Mouse (Mus musculus) liver, embryonic 16.5 days (tissue): ENCODE measurements around the gene Trim39. TPM values are rescaled to one million over a fixed set of nuclear protein-coding genes. Genes with fewer than 3 reads are reported as not detected.
"Not testable (repeated sequence)": the region's sequence is repeated elsewhere in the genome, so short reads cannot be mapped to it uniquely, and the experiment has no call there.

Experiments
- ATAC-seq: fragments of 200-750 bp; cut with Nextera tagmentation; 2 replicates; pipeline ENCODE4 v1.8.0; 2017; ENCODE audit warnings: low read depth, mild to moderate bottlenecking, moderate number of reproducible peaks, moderate library complexity
- H3K27ac ChIP-seq: fragments of 300-500 bp; sonication (generic); 2 replicates; pipeline ENCODE4 v1.5.1; 2014; ENCODE audit warnings: mild to moderate bottlenecking, low read length
- H3K27me3 ChIP-seq: fragments of 300-500 bp; sonication (generic); 2 replicates; pipeline ENCODE4 v1.6.1; 2014; ENCODE audit warnings: low read depth, low read length, mixed read lengths; ENCODE audit not compliant: control insufficient read depth, insufficient read depth
- H3K36me3 ChIP-seq: fragments of 300-500 bp; sonication (generic); 2 replicates; pipeline ENCODE4 v1.6.1; 2014; ENCODE audit warnings: mild to moderate bottlenecking; ENCODE audit not compliant: control insufficient read depth, insufficient read depth
- H3K4me1 ChIP-seq: fragments of 300-500 bp; sonication (generic); 2 replicates; pipeline ENCODE4 v1.6.1; 2014; ENCODE audit warnings: low read depth, low read length, mixed read lengths; ENCODE audit not compliant: control insufficient read depth
- H3K4me2 ChIP-seq: fragments of 300-500 bp; sonication (generic); 2 replicates; pipeline ENCODE4 v1.6.1; 2014; ENCODE audit warnings: low read depth, low read length, mixed read lengths
- H3K4me3 ChIP-seq: fragments of 300-500 bp; sonication (generic); 2 replicates; pipeline ENCODE4 v1.5.1; 2014; ENCODE audit warnings: low read depth, mild to moderate bottlenecking, low read length
- H3K9ac ChIP-seq: fragments of 300-500 bp; sonication (generic); 2 replicates; pipeline ENCODE4 v1.6.1; 2014; ENCODE audit warnings: low read depth, low read length
- H3K9me3 ChIP-seq: fragments of 300-500 bp; sonication (generic); replicated peaks from 2 replicates; pipeline ENCODE4 v1.6.1; 2016; ENCODE audit warnings: low read length; ENCODE audit not compliant: control insufficient read depth
- WGBS: fragments of 180-500 bp; shearing (Covaris S2); extraction: QIAGEN DNeasy Blood & Tissue Kit; methylation state at CpG from one replicate; pipeline ENCODE4 v1.1.7; 2014; ENCODE audit not compliant: insufficient replicate concordance; 5-methylcytosine and 5-hydroxymethylcytosine counted together
- polyA plus RNA-seq: library from polyadenylated mRNA; unstranded; fragments of >200 nt; fragmentation: Nextera tagmentation; extraction: Ambion mirVana; gene quantifications from 2 replicates; pipeline ENCODE4 v1.2.1, GENCODE M21; 2015

Gene Trim39
- polyA plus RNA-seq: 4.6 and 5.0 TPM in 2 replicates

- Histone ChIP-seq H3K27ac (peak within 1 kb of the TSS; percentile 85), H3K4me3 (peak within 1 kb of the TSS; percentile 92), H3K36me3 (peaks cover 6% of the 10 kb centered on the region), H3K27me3 (no peaks in the 10 kb centered on the region), H3K9me3 (no peaks in the 10 kb centered on the region), H3K4me2 (peak within 1 kb of the TSS; percentile 96), H3K9ac (peak within 1 kb of the TSS; percentile 94), H3K4me1 (peaks cover 26% of the 10 kb centered on the region)
- ATAC-seq: peak; percentile 78
- 1% methylated on average over 43 of the region's 43 CpGs for WGBS
These were observed at the start of gene Trim39 for GRCm38 (mm10) chr17:36271586-36272256. TSS of gene Trim39 (minus strand) at chr17:36272247.

- WGBS: 26% methylated on average over 5 of the region's 5 CpGs
- no peak for ATAC-seq
- Histone ChIP-seq H3K9ac (no peak overlapping the region), H3K36me3 (no peaks in the 10 kb centered on the region), H3K4me1 (no peaks in the 10 kb centered on the region; the same call in 1 of the 2 replicates), H3K4me3 (peak overlapping the region; percentile 58), H3K27me3 (peaks cover 3% of the 10 kb centered on the region; the same call in 1 of the 2 replicates), H3K27ac (no peak overlapping the region), H3K9me3 (no peaks in the 10 kb centered on the region), H3K4me2 (peak overlapping the region; percentile 80)
These were observed 43.7 kb upstream of the Trim39 start for GRCm38 (mm10) chr17:36315689-36316253.

- H3K4me1 ChIP-seq: no peaks in the 10 kb centered on the region; the same call in 1 of the 2 replicates
- peaks cover 3% of the 10 kb centered on the region; the same call in 1 of the 2 replicates for H3K27me3 ChIP-seq
- peak overlapping the region; percentile 58 for H3K4me3 ChIP-seq
- ATAC-seq: no peak
- no peaks in the 10 kb centered on the region for H3K36me3 ChIP-seq
- under 1% methylated on average over 19 of the region's 19 CpGs for WGBS
- peak overlapping the region; percentile 33; the same call in 1 of the 2 replicates for H3K9ac ChIP-seq
- H3K4me2 ChIP-seq: peak overlapping the region; percentile 80
- no peak overlapping the region for H3K27ac ChIP-seq
- no peaks in the 10 kb centered on the region for H3K9me3 ChIP-seq
These were observed 43.1 kb upstream of the Trim39 start for GRCm38 (mm10) chr17:36315041-36315688.

GRCm38 (mm10) chr17:36314511-36314910 is 42.5 kb upstream of the Trim39 start:
- no peaks in the 10 kb centered on the region for H3K9me3 ChIP-seq
- WGBS: 6% methylated on average over 9 of the region's 9 CpGs
- H3K4me3 ChIP-seq: peak overlapping the region; percentile 58

GRCm38 (mm10) chr17:36309293-36309692 is 37.2 kb upstream of the Trim39 start:
- no peaks in the 10 kb centered on the region for H3K9me3 ChIP-seq
- H3K36me3 ChIP-seq: no peaks in the 10 kb centered on the region
- 29% methylated on average over 1 of the region's 1 CpGs for WGBS
- H3K27ac ChIP-seq: no peak overlapping the region
- no peaks in the 10 kb centered on the region for H3K27me3 ChIP-seq
- no peaks in the 10 kb centered on the region for H3K4me1 ChIP-seq
- ATAC-seq: no peak
- H3K9ac ChIP-seq: no peak overlapping the region
- H3K4me3 ChIP-seq: no peak overlapping the region
- H3K4me2 ChIP-seq: no peak overlapping the region

More at GRCm38 (mm10) chr17:36314511-36314910, 42.5 kb upstream of the Trim39 start:
- Histone ChIP-seq H3K4me1 (no peaks in the 10 kb centered on the region; the same call in 1 of the 2 replicates), H3K27ac (no peak overlapping the region), H3K27me3 (peaks cover 3% of the 10 kb centered on the region; the same call in 1 of the 2 replicates), H3K4me2 (peak overlapping the region; percentile 80), H3K9ac (no peak overlapping the region), H3K36me3 (no peaks in the 10 kb centered on the region)
- no peak for ATAC-seq

GRCm38 (mm10) chr17:36308855-36309254 is 36.8 kb upstream of the Trim39 start:
- not testable (repeated sequence) for H3K9ac ChIP-seq, ATAC-seq, H3K36me3 ChIP-seq, H3K27ac ChIP-seq, H3K4me1 ChIP-seq, H3K4me3 ChIP-seq, H3K4me2 ChIP-seq, H3K27me3 ChIP-seq, H3K9me3 ChIP-seq
- 1% methylated on average over 3 of the region's 3 CpGs for WGBS

- H3K4me2 ChIP-seq: no peak within 1 kb of the TSS
- no peaks in the 10 kb centered on the region for H3K27me3 ChIP-seq
- no peak for ATAC-seq
- no peak within 1 kb of the TSS for H3K4me3 ChIP-seq
- no peaks in the 10 kb centered on the region for H3K9me3 ChIP-seq
- WGBS: 59% methylated on average over 2 of the region's 2 CpGs
- H3K9ac ChIP-seq: no peak within 1 kb of the TSS
- no peak within 1 kb of the TSS for H3K27ac ChIP-seq
- no peaks in the 10 kb centered on the region for H3K4me1 ChIP-seq
- H3K36me3 ChIP-seq: no peaks in the 10 kb centered on the region
These were observed 14.3 kb upstream of the Trim39 start, which contains the start of gene H2-M10.2 for GRCm38 (mm10) chr17:36286390-36286789. TSS of gene H2-M10.2 (minus strand) at chr17:36286490.

GRCm38 (mm10) chr17:36281521-36282245 is 9.6 kb upstream of the Trim39 start:
- H3K36me3 ChIP-seq: peaks cover 5% of the 10 kb centered on the region
- no peak overlapping the region for H3K9ac ChIP-seq
- H3K4me2 ChIP-seq: no peak overlapping the region
- no peaks in the 10 kb centered on the region for H3K9me3 ChIP-seq
- 76% methylated on average over 4 of the region's 4 CpGs for WGBS
- no peak for ATAC-seq
- H3K4me3 ChIP-seq: no peak overlapping the region
- H3K4me1 ChIP-seq: no peaks in the 10 kb centered on the region
- H3K27ac ChIP-seq: no peak overlapping the region
- no peaks in the 10 kb centered on the region for H3K27me3 ChIP-seq
